Mouse (Mus musculus): ENCODE results near the gene Birc7.

The Birc7 gene

GRCm38 (mm10) chr2:180981133-180981532, 52.3 kb downstream of the Birc7 start:
- DNase-seq: no peak

Measured in right cerebral cortex, postnatal 14 days (tissue).